Mouse (Mus musculus) testis, adult 2 months (tissue): ENCODE measurements around the gene Cmtm7.

ENCODE experiments used
- CTCF ChIP-seq: fragments of 200-500 bp; IDR thresholded peaks from 2 replicates; pipeline ENCODE4 v1.5.1; 2012; ENCODE audit warnings: low read depth, mild to moderate bottlenecking, inconsistent platforms, low read length, moderate library complexity; ENCODE audit not compliant: control insufficient read depth, insufficient read depth, insufficient replicate concordance
- POLR2A ChIP-seq: fragments of 200-500 bp; IDR thresholded peaks from 2 replicates; pipeline ENCODE4 v1.6.1; 2012; ENCODE audit warnings: low read depth, mild to moderate bottlenecking, inconsistent platforms, low read length, moderate library complexity; ENCODE audit not compliant: control insufficient read depth

DNA sequence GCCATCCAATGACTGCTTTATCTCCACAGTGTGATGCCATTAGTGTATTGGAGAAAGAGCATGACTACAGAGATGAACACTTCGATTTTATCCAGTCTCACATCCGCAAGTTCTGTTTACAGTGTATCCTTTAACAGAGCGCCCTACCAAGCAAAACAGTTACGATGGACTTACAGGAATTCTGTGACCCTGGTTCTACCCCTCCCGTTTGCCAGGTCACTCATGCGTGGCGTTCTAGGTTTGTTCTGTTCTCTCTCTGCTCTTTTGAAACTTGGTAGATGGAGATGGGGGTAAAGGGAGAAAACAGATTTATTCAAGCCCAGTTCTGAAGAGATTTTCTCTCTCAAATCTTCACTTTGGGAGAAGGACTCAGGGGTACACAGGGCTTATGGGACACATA lies 68.2 kb downstream of the Cmtm7 start:
- TF ChIP-seq POLR2A (no peak), CTCF (no peak)
